Mouse (Mus musculus): Measurements from ENCODE around the gene Cd24a. TPM values are rescaled to one million over a fixed set of nuclear protein-coding genes. Genes with fewer than 3 reads are reported as not detected.

Cd24a gene
- total RNA-seq, 1 experiment from 2014 or later = 81.0 TPM

GRCm38 (mm10) chr10:43581260-43581659 is 3.2 kb downstream of the Cd24a start:
- no peak for DNase-seq

GRCm38 (mm10) chr10:43584538-43584937 is 6.5 kb downstream of the Cd24a start:
- DNase-seq = no peak

- no peak for DNase-seq
Measured at GRCm38 (mm10) chr10:43588470-43589177, 10.5 kb downstream of the Cd24a start.

- DNase-seq = no peak
Measured at GRCm38 (mm10) chr10:43591477-43591876, 13.4 kb downstream of the Cd24a start.

- DNase-seq = no peak
Measured at GRCm38 (mm10) chr10:43593182-43593581, 15.1 kb downstream of the Cd24a start.

GRCm38 (mm10) chr10:43594187-43594586 is 16.1 kb downstream of the Cd24a start:
- DNase-seq = no peak

- no peak for DNase-seq
Measured at GRCm38 (mm10) chr10:43594894-43595293, 16.8 kb downstream of the Cd24a start.

GRCm38 (mm10) chr10:43598067-43598726 is 20.1 kb downstream of the Cd24a start:
- DNase-seq = no peak

GRCm38 (mm10) chr10:43601039-43601438 is 23.0 kb downstream of the Cd24a start:
- no peak for DNase-seq

GRCm38 (mm10) chr10:43601511-43602396 is 23.7 kb downstream of the Cd24a start:
- no peak for DNase-seq

GRCm38 (mm10) chr10:43603975-43604686 is 26.0 kb downstream of the Cd24a start:
- peak; percentile 22 for DNase-seq

GRCm38 (mm10) chr10:43604687-43605250 is 26.7 kb downstream of the Cd24a start:
- DNase-seq = no peak

GRCm38 (mm10) chr10:43605901-43606300 is 27.8 kb downstream of the Cd24a start:
- DNase-seq = no peak

- no peak for DNase-seq
Measured at GRCm38 (mm10) chr10:43609507-43609906, 31.4 kb downstream of the Cd24a start.

- no peak for DNase-seq
Measured at GRCm38 (mm10) chr10:43609958-43610357, 31.9 kb downstream of the Cd24a start.

GRCm38 (mm10) chr10:43611081-43611480 is 33.0 kb downstream of the Cd24a start:
- no peak for DNase-seq

GRCm38 (mm10) chr10:43619059-43619531 is 41.0 kb downstream of the Cd24a start:
- no peak for DNase-seq

GRCm38 (mm10) chr10:43619939-43620338 is 41.9 kb downstream of the Cd24a start:
- no peak for DNase-seq

- DNase-seq = no peak
Measured at GRCm38 (mm10) chr10:43623510-43623909, 45.4 kb downstream of the Cd24a start.

GRCm38 (mm10) chr10:43624362-43624761 is 46.3 kb downstream of the Cd24a start:
- DNase-seq = no peak

GRCm38 (mm10) chr10:43624791-43625398 is 46.8 kb downstream of the Cd24a start:
- DNase-seq = no peak
